Mouse (Mus musculus) ES-CJ7 (cell line): Measurements from ENCODE around the gene Wnt1.
"Not testable (repeated sequence)": the region's sequence is repeated elsewhere in the genome, so short reads cannot be mapped to it uniquely, and the experiment has no call there.

Experiments
- DNase-seq: peaks from one replicate; pipeline ENCODE4 v3.0.0; 2011; ENCODE audit warnings: low read depth, low spot score

Wnt1 gene

DNA sequence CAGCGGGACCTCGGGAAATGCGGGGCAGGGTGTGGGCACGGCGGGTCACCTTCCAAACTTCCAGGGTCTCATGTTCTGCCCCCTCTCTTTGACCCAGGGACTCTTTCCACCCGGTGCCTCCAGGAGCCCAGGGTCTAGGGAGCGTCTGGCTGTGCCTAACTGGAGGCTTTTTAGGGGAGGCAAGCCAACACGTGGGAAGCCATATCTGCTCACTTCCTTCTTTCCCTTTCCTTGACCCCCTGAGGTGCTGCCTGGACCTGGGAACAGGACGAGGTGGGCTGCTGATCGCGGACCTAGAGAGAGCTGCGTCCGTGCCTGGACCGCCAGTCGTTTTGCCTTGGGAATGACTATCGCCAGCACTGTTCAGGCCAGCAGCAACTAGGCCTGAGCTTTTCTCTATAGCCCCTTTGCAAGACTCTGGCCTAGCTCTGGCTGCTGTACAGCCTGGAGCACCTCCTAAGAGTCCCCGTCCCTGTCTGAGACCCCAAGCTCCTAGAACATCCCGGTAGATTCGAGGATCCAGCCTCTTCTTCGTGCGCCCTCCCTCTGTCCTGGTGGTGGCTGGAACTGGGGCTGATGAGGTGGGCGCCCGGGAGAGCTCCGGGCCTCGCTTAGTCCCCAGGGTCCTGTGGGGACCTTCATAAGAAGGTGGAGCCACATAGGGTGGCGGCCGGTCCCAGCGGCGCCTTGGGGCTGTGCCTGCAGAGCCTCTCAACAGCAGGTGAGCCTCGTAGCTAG is 16.6 kb downstream of the Wnt1 start:
- DNase-seq, result peak; percentile 42

GRCm38 (mm10) chr15:98806809-98807770 is 17.4 kb downstream of the Wnt1 start:
- peak; percentile 78 for DNase-seq

DNA sequence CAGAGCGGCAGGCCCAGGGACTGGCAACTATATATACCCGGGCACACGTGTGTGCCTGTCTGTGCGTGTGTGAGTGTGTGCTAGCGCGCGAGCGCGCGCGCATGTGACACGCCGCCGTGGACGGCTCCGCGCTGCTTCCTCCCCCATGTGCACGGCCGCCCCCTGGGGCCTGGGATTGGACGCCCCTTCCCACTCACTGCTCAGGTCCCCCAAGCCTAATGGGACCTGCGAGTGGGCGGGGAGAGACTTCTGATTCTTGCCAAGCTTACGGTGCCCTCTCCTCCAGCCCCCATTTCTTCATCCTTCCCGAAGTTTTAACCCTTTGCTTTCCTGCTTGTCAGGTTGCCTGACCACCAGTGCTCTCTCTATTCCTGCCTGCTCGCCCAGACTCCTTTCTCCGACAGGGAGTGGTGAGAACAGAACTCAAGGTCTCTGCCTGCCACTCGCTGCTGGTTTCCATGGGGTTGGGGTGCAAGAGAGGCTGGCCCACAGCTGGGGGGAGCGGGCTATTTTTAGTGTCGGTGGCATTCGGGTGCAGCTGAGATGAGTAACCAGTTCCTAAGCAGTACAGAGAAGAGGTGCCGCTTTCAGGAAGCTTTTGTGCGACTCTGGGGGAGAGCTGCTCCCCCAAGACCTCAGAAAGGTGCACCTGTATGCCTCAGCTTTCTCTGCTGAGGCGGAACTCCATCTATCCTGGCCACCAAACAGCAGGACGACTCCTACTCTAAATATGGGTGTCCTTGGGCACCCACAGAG is 18.4 kb downstream of the Wnt1 start:
- DNase-seq, result no peak

- no peak for DNase-seq
These were observed 19.0 kb downstream of the Wnt1 start for GRCm38 (mm10) chr15:98808651-98809134.

- no peak for DNase-seq
These were observed 19.7 kb downstream of the Wnt1 start, which contains the start of gene Ddn for GRCm38 (mm10) chr15:98809390-98809789. Ddn (minus strand) TSS chr15:98809490.

DNA sequence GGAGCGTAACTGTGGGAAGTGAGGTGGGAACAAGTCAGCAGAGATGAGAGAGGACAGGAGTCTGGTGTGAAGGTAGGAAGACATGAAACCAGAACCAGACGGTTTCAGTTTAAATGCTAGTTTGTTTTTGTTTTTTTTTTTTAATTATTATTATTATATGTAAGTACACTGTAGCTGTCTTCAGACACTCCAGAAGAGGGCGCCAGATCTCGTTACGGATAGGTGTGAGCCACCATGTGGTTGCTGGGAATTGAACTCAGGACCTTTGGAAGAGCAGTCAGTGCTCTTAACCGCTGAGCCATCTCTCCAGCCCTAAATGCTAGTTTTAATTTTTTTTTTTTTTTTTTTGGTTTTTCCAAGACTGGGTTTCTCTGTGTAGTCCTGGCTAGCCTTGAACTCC is 20.6 kb downstream of the Wnt1 start:
- DNase-seq, result not testable (repeated sequence)

- no peak for DNase-seq
These were observed 23.2 kb downstream of the Wnt1 start for GRCm38 (mm10) chr15:98812741-98813424.

GRCm38 (mm10) chr15:98818171-98818570 is 28.5 kb downstream of the Wnt1 start:
- DNase-seq, result no peak

- no peak for DNase-seq
These were observed 31.3 kb downstream of the Wnt1 start for GRCm38 (mm10) chr15:98820937-98821336.

DNA sequence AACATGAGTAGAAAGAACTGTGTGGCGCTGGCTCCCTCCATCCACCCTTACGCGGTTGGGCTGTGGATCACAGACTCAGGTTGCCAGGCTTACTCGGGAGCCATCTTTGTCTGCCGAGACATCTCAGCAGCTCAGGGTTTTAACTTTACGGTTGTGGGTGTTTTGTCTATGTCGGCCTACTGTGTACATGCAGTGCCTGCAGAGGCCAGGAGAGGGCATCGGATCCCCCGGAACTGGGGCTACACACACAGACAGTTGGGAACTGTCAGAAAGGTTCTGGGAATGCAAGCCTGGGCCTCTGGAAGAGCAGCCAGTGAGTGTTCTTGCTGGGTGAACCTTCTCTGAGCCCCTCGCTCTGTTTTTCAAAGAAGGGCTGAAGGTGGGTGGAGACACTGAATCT is 31.7 kb downstream of the Wnt1 start:
- DNase-seq, result peak; percentile 89

DNA sequence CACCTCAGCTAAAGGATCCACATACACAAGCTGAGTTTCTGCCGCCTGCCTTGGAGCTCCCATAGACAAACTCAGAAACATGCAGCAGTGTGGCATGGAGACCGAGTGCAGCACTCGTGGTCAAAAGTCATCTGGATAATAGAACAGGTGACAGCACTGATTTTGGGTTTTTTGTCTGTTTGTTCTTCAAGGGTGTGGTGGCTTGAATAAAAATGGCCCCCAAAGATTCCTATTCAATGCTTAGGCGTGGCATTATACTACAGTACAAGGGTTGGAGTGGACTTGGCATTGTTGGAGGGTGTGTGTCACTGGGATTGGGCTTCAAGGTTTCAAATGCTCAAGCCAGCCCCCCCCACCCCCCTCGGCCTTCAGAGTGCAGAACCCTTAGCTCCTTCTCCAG is 32.5 kb downstream of the Wnt1 start:
- peak; percentile 57 for DNase-seq

DNA sequence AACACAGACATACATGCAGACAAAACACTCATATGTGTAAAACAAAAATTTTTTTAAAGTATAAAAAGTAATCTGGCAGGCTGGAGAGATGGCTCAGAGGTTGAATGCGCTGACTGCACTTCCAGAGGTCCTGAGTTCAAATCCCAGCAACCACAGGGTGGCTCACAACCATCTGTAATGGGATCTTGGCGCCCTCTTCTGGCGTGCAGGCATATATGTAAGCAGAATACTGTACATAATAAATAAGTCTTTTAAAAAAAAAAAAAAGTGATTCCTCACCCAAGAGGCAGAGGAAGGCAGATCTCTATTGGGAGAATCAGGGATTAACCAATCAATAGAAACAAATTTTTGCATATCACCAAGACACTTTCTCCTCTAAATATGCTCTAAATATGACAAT is 33.8 kb downstream of the Wnt1 start:
- peak; percentile 41 for DNase-seq

DNA sequence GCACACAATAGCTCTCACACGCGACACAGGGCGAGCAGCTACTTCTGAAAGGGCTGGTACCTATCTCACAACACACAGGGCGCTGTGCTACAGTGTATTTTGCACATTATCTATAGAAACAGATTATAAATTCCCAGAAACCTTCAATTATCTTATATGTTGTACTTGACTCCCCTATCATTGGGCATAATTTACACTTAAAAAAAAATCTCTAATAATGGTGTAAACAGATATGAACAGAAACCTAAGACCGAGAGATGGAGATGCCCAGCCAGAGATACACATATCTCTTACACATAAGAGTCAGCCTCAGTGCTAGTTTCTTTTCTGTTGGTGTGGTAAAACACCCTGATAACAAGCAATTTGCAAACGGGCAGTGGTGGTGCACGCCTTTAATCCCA is 38.0 kb downstream of the Wnt1 start:
- DNase-seq, result no peak

DNA sequence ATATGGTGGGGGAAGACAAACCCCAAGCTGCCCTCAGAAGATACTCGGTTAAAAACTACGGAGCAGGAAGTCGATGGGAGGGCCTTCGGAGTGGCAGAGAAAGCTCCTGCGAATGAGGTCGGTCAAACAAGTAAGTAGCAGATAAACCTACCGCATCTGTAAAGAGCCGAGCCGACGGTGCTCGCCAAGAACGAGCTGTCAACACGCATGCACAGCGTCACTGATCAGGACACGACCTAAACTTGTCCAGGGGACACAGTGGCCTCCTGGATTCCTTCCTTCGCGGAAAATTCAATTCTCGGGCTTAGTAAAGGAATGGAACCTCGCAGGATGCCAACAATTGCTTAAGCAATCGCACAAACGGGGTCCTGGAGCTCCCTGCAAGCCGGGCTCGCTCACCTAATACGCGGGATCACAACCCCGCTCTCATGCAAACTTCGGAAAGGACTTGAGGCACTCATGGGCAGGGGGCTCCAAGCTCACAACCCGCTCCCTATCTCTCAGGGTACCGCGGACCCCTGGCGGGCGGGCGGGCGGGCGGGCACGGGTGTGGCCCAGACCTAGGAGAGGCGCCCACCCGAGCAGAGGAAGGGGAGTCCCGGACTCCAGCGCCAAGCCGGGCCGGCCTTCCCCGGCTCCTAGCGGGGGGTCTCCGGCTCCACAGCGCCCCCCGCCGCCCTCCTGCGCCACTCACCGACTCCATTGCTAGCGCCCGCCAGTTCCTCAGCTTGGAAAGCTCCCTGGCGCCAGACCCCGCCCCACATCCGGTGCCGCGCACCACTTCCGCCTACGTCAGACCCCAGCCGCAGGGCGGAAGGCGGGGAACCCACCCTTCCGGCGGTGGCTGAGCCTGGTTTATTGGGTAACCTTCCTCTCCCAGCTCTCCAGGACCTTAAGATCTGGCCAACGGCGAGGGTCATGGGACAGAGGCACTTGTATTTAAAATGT is 41.4 kb downstream of the Wnt1 start, which contains the start of gene Prkag1:
Gene Prkag1, minus strand, starts transcription at position 786 of the 948 bp plus-strand sequence.
- peak; percentile 96 for DNase-seq

- DNase-seq, result no peak
These were observed 42.0 kb downstream of the Wnt1 start for GRCm38 (mm10) chr15:98831684-98832035.

DNA sequence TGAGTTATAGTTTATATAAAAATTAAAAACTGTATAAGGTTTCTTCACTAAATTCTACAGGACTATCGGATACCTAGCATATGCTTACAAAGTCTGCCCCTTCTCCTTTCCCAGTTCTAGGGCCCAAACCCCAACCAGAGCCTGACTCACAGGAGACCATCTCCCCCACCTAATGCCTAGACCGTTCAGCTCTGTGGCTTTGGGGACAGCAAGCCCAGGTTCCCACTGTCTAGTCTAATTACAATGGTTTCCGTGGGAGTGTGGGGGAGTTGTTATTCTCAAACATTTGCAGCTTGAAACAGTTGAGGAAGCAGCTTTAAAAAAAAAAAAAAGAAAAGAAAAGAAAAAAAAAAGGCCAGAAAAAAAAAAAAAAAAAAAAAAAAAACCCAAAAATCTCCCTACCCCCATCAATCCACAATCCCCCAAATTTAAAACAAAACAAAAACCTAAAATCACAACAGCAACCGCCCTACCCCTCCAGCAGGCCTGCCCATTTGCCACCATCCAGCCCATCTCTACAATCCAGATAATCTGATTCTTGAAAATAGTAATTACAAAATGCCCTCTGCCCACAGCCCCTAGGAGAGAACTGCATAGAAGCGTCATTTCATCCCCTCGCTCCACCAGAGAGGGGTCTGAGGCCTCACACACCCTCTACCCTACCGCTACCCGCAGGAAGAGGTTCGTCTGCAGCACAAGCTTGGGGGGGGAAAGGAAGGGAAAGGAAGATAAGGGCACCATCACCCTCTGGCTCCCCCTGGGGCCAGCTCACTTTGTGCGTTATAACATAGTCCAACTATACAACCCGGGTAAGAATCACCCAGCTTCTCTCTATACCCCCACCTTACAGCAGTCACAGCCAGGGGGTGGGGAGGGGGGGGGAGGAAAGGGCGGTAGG is 42.8 kb downstream of the Wnt1 start:
- DNase-seq, result no peak

DNA sequence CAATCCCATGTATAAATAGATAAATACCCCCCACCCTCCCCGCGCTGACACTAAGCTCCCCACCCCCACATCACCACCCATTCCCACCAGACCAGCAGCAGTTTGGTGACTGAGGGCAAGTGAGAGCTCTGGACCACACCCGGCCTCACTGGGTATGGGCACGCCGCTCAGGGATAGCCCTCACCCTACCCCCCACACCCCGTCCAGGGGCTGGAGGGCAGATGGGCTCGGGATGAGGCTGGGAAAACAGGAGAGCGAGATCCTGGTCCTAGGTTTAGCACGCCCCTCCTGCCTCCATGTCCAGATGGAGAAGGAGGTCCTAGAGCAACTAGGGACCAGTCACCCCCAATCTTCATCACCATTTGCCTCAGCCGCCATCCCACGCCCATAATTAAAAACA is 43.6 kb downstream of the Wnt1 start:
- no peak for DNase-seq

GRCm38 (mm10) chr15:98834059-98834458 is 44.4 kb downstream of the Wnt1 start:
- DNase-seq, result no peak

GRCm38 (mm10) chr15:98835291-98835690 is 45.6 kb downstream of the Wnt1 start:
- DNase-seq, result no peak
